Mouse (Mus musculus): ENCODE measurements around the gene Cep41.

Cep41 gene

GRCm38 (mm10) chr6:30710371-30711364, 17.1 kb upstream of the Cep41 start:
- no peak for DNase-seq

GRCm38 (mm10) chr6:30709115-30709514, 15.6 kb upstream of the Cep41 start:
- DNase-seq: no peak

- DNase-seq: no peak
These were observed 10.5 kb upstream of the Cep41 start for GRCm38 (mm10) chr6:30703977-30704602.

- DNase-seq: no peak
These were observed 9.9 kb upstream of the Cep41 start for GRCm38 (mm10) chr6:30703476-30703875.

- no peak for DNase-seq
These were observed 9.3 kb upstream of the Cep41 start for GRCm38 (mm10) chr6:30702881-30703280.

GRCm38 (mm10) chr6:30700182-30700581, 6.6 kb upstream of the Cep41 start:
- peak; percentile 38 for DNase-seq

GRCm38 (mm10) chr6:30698036-30698435, 4.5 kb upstream of the Cep41 start:
- DNase-seq: no peak

GRCm38 (mm10) chr6:30697464-30697863, 3.9 kb upstream of the Cep41 start:
- DNase-seq: no peak

GRCm38 (mm10) chr6:30695124-30695523, 1.6 kb upstream of the Cep41 start:
- DNase-seq: no peak

- no peak for DNase-seq
These were observed 660 bp upstream of the Cep41 start for GRCm38 (mm10) chr6:30694209-30694608.

GRCm38 (mm10) chr6:30692826-30693225, 723 bp downstream of the Cep41 start:
- no peak for DNase-seq

- no peak for DNase-seq
These were observed 6.4 kb downstream of the Cep41 start for GRCm38 (mm10) chr6:30687198-30687597.

GRCm38 (mm10) chr6:30684570-30684969, 9.0 kb downstream of the Cep41 start:
- no peak for DNase-seq

- DNase-seq: no peak
These were observed 11.3 kb downstream of the Cep41 start for GRCm38 (mm10) chr6:30681935-30682900.

- no peak for DNase-seq
These were observed 13.1 kb downstream of the Cep41 start for GRCm38 (mm10) chr6:30680442-30680841.

GRCm38 (mm10) chr6:30679567-30679966, 14.0 kb downstream of the Cep41 start:
- no peak for DNase-seq

- no peak for DNase-seq
These were observed 15.1 kb downstream of the Cep41 start for GRCm38 (mm10) chr6:30678482-30678881.

GRCm38 (mm10) chr6:30677591-30677990, 16.0 kb downstream of the Cep41 start:
- DNase-seq: no peak

- no peak for DNase-seq
These were observed 17.0 kb downstream of the Cep41 start for GRCm38 (mm10) chr6:30676506-30676905.

GRCm38 (mm10) chr6:30675281-30675771, 18.2 kb downstream of the Cep41 start:
- DNase-seq: no peak

- no peak for DNase-seq
These were observed 18.8 kb downstream of the Cep41 start for GRCm38 (mm10) chr6:30674714-30675280.
